Mouse (Mus musculus) layer of hippocampus, postnatal 10 days (tissue): ENCODE data around the gene Scd3. TPM values are rescaled to one million over a fixed set of nuclear protein-coding genes. Genes with fewer than 3 reads are reported as not detected.
"Not testable (repeated sequence)": the region's sequence is repeated elsewhere in the genome, so short reads cannot be mapped to it uniquely, and the experiment has no call there.

Experiments used
- DNase-seq, 2 experiments: peaks; one replicate each; pipeline ENCODE4 v3.0.0; 2021; ENCODE audit warnings: low spot score in 2 of 2
- total RNA-seq, 2 experiments: library from RNA; stranded (reverse); gene quantifications; 2 replicates each; pipeline ENCODE4 v1.2.3; 2021

The Scd3 gene
- total RNA-seq, 2 experiments from 2014 or later: 0.73 to 2.3 TPM

DNA sequence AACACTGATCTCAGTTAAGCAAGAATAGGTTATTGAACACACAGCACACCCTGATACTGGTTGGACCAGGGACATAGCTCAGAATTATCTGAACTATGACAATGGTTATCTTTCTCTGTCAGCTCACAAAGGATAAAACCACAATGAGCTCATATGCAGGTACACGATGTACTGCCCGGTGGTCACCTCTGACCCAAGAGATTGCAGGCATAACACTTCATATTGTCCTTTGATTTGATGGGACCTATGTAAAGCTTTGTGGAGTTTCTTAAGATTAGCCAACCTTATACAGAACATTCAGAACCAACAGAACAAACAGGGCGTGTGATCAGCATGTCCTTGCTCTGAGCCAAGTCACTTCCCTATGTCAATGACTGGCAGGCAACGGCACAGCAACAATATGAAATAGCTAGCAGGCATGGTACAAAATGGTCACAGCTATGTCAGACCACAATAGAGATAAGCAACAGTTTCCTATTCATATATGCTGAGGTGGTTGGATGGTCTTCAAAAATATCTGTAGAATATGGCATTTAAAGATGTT lies 28.6 kb downstream of the Scd3 start:
- DNase-seq: no peak

DNA sequence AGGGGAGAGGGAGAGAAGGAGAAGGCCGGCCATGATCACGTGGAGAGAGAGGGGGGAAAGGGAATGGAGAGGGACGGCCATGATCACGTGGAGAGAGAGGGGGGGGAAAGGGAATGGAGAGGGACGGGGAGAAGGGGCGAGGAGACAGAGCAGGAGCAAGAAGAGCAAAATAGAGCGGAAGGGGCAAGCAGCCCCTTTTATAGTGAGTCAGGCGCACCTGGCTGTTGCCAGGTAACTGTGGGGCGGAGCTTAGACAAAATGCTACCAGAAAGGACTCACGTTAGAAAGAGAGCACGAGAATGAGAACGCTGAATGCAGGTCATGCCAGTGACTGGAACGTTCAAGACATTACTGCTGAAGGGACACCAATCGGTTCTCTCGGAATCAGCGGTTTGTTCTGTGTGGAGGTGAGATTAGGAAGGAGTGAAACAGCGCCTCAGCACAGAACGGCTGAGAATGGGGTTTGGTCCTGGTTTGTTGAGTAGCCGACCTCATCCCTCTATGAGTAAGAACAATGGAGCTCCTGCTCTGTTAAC lies 34.5 kb downstream of the Scd3 start:
- DNase-seq: no peak

DNA sequence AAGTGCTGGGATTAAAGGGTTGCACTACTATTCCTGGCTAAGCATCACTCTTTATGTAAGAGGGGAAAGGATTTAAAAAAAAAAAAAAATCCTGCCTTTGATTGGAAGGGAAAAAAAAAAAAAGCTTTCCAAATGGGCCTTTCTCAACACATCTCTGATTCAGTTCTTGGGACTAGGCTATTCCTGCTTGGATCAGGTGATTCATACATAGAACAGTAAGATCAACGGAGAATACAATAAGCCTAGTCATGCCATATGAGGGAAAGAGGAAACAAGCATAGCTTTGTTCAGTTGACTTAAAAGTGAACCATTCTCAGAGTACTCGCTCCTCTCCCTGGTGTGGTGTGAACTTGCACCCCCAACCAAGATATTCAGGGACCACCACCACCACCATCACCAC lies 35.8 kb downstream of the Scd3 start:
- DNase-seq: no peak

DNA sequence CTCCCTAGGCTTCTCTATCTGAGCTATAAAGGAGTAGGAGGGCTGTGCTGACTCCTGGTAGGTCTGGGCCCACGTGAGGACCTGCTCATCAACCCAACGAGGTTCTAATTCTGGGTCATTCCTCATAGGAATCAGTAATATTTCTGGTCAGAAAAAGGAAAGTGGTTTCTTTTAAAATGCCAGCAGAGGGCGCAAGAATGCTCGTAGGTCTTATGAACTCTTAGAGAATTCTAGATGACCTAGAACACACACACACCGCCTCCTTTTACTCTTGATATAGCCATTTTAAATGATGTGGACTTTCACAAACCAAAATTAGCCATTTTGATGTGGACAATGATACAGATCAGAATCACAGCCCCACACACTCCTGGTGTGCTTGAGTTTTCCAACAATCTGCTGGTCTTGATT lies 42.7 kb downstream of the Scd3 start:
- DNase-seq: peak; percentile 34 to 38

DNA sequence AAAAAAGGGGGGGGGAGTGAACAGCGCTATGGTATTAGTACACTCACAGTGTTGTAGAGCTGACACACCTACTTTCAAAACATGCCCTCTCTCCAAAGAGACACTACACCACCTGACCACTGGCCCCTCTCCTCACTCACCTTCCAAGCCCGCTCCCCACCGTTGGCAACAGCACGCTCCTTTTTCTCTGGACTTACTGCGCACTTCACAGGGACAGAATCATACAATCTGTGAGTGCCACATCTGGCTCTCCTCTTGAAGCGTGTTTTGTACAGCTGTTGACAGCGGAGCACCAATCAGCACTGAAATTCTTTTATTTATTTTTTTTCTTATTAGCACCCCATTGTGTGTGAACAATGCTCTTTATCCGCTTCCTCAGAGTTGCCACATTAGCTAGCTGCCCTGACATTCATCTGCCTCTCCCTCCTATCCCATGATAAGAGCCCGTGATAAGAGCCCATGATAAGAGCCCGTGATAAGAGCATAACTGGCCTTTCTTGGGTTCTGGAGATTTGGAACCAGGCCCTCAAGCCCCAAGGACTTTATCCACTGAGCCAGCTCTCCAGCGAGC lies 43.4 kb downstream of the Scd3 start:
- no peak for DNase-seq

DNA sequence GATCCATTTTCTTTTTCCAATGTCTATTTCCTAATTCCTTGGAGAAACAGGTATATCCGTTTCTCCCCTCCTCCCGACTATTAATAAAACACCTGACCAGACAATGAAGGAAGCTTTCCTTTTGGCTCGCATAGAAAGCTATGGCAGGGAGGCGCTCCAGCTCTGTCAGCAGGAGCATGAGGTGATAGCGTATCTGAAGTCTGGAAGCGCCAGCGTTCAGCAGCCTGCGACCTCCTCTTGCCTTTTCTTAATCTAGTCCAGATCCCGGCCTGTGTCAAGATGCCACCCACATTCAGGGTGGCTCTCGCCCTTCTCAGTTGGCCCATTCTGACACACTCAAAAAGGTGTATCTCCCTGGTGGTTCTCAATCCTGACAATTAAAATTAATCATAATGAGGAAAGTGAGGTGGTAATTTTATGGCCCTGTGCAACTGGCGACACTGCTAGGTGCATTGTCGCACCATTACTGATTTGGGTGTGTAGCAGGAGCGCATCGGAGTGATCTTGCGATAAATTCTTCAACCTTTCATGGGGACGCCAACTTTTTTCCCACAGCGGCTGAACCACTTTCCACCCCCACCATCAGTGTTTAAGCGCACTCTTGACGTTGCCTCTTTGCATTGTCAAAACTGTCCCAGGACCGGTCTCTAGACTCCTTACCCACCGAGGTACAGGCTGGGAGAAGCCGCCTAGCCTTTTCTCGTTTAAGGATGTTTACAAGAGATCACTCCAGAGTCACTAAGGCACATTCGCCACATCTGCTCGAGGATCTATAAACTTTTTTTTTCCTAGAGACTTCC lies 44.4 kb downstream of the Scd3 start:
- peak; percentile 25 to 27 for DNase-seq

DNA sequence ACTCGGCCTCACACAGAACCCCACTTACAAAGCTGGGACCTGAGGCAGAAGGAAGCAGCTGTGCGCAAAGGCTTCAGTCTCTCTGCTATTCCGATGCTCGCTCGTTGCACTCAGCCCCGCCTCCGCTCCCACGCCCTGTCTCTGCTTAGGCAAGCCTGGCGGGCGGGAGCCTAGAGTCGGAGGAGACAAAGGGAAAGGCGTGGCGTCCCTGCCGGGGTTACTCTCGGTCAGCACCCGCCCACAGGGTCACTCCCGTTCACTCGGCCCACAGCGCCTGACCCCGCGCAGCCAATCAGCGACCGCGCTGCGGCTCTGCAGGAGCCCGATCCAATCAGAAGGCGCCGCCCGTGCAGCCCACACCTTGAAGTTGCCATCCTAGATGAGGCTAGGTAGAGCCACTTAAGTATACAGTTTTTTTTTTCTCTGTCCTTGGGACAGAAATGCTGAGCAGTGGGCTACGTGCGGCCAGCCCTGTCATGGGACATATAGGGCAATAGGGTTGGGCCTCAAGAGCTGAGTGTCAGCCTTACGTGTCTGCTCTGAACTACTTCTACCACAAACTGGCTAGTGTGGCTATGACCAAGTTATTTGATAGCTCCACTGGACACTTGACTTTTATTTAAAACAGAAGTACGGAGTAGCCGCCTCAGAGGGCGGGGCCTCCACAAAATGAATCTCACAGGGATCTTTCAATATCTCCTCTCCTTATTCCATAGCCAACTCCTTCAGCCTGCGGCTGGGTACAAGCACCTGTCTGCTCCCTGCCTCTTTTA lies 45.2 kb downstream of the Scd3 start:
- peak; percentile 90 to 91 for DNase-seq

DNA sequence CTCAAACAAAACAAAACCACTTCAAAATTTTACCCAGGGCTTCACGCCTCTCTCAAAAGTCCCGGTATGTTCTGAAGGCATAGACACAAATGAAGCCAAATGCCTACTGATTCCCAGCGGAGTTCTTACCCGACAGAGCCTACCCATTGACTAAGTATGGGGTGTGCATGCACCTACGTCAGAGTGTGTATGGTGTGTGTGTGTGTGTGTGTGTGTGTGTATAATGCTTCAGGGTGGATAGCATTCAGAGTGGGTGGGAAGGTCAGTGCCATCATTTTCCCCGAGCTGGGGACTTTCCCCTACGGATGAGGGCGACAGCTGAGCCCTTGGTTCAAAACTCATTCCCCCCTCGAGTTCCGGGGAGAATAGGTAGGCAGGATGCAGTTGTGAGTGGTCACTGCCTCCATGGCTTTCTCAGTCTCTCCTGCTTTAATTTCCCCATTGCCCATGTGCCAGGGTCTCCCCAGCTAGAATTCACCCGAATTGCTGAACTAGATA lies 45.8 kb downstream of the Scd3 start:
- no peak for DNase-seq

DNA sequence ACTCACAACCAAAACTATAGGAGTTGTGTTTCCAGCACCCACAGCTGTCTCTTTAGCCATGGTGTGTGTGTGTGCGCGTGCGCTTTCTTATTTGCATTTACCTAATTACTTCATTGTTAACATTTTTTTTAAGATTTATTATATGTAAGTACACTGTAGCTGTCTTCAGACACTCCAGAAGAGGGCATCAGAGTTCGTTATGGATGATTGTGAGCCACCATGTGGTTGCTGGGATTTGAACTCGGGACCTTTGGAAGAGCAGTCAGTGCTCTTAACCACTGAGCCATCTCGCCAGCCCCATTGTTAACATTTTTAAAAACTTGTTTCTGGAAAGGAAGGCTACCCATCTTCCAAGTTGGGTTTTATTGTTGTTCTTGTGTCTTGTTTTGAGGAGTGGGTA lies 48.1 kb downstream of the Scd3 start:
- DNase-seq: not testable (repeated sequence)

DNA sequence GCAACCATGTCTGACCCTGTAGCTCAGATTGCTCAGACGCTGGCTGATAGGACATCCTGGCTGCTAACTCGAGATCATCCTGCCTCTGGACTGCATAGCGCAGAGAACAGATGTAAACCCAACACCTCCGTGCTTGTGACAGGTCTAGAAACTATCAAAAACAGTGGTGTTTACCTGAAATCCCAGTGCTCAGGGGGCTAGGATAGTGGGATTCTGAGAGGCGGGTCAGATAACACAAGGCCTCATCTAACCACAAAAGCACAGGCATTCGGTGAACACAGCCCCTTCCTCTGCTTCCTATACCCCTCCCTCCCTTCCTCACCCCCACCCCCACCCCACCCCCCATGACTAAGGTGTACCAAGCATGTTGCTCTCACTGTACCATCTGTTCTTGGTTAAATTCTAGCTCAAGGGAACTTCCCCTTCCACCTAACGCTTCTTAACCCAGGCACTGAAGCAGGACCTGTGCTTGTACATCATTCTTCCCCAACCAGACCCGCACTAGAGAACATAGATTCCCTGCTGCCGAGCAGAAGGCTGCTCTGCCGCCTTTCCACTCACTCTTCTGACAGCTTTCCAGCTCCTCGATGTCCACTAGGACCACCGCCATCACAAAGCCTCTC lies 49.0 kb downstream of the Scd3 start:
- DNase-seq: no peak

DNA sequence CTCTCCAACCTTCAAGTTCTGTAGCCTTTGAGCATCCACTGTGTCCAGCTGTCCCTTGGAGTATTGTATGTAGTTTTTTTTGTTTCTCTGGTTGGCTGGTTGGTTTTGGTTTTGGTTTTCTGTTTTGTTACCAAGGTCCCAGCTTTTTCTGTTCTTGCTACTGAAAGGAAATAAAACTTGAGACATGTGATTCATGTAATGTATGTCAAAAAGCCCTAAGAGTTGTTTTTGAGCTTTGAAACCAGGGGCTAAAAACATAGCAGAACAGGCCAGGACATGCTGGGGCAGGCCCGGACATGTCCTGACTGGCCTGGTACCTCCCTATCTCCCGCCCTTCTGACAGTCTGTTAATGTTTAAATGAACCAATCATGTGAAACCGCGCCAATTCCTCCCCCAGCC lies 51.0 kb downstream of the Scd3 start:
- DNase-seq: not testable (repeated sequence)

DNA sequence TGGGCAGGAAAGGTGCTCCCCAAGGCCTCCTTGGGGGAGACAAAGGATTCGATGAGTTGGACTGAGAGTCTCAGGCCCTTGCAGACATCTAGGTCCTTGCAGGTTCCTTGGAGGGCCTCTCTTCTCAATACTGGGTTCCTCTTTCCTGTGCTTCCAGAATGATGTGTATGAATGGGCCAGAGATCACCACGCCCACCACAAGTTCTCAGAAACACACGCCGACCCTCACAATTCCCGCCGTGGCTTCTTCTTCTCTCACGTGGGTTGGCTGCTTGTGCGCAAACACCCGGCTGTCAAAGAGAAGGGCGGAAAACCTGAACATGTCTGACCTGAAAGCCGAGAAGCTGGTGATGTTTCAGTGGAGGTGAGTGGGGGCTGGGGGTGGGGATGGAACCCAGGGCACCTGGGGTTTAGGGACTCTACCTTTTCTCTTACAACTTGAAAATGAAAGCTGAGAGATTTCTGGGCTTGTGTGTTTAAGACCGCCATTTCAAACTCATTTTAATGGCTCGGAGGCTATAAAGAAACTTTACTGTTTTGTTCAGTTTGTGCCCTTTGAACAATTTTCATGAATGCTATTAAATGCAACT lies 54.4 kb downstream of the Scd3 start:
- no peak for DNase-seq

DNA sequence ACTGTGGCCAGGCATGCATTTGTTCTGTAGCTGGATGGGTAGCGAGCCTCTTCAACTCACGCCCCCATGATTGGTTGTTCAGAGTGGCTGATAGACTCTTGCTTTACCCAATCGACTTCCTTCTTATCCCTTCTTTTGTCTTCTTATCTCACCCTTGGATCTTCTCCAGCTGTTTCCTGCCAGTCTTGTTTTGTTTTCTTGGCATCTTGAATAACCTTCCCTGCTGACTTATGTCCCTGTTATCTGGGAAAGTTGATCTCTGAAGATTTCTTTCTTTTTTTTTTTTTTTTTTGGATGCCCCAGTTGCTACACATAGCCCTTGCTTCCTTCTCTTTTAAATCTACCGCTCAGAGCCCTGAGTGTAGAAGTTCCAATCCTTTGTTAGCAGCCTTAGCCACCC lies 56.4 kb downstream of the Scd3 start:
- no peak for DNase-seq

DNA sequence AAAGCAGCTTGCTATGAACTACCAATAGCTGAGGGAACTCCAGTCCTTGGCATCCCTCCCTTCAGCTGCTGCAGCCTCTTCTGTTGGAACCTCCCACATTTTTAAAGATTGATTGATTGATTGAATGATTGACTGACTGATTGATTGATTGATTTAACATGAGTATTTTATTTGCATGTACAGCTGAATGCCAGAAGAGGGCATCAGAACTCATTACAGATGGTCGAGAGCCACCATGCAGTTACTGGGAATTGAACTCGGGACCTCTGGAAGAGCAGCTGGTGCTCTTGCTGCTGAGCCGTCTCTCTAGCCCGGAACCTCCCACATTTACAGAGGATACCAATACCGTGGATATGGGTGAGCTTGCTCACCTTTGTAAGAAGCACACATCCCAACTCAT lies 57.4 kb downstream of the Scd3 start:
- no peak for DNase-seq

DNA sequence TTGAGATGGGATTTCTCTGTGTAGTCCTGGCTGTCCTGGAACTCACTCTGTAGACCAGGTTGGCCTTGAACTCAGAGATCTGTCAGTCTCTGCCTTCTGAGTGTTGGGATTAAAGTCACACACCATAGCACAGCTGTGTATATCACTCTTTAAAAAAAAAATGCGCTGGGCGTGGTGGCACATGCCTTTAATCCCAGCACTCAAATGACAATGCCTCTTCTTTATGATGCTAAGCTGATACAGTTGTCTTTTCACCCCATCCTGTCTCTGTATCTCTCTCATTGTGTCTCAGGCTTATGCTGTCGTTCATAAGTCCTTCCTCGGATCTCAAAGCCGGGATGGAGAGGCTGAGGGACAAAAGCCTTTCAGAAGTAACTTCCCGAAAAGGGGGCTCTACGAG lies 58.7 kb downstream of the Scd3 start:
- DNase-seq: no peak

DNA sequence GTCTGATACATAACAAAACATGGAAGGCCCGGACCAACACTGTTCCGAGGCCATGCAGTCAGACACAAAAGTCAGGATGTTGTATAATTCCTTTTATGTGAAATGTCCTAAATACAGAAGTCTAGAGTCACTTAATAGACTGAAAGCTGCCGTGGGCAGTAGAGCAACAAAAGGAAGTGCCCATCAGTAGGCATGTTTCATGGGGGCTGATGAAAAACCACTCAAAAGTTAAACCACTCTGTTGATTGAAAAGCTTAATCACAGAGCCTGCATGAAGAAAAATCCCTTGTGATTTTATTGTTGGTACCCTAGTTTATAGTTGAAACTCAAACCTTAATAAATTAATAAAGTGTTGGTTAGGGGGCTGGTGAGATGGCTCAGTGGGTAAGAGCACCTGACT lies 60.5 kb downstream of the Scd3 start:
- no peak for DNase-seq

DNA sequence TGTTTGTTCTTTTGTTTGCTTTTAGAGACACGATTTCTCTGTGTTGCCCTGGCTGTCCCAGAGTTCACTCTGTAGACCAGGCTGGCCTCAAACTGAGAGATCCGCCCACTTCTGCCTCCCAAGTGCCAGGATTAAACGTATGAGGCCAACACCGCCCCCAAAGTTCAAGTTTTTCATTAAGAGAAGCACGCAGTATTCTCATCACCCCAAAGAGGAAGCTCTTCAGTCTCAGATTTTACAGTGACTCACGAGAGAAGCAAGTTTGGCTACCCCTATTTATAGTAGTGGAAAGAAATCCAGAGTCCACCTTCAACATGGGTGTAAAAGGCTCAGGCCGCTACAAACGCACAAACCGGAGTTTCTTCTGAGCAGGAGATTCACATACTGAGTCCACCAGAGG lies 61.2 kb downstream of the Scd3 start:
- DNase-seq: no peak

DNA sequence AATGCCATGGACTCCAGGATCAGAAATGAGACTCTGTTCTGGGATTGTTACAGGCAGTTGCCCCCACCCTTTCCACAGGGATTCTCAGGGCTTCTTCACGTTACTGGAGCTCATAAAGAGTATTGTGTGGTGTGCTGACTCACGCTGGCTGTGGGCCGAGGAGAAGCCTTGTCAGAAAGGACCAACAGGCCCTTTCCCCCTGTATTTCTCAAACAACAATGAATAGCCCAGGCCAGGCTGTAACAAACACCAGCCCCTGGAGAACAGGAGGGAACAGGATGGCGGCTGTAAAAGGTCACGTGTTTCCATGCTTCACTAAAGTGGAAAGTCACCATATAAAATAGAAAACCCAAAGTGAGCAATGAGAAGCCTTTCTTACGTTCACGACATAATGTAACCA lies 62.2 kb downstream of the Scd3 start:
- DNase-seq: no peak

DNA sequence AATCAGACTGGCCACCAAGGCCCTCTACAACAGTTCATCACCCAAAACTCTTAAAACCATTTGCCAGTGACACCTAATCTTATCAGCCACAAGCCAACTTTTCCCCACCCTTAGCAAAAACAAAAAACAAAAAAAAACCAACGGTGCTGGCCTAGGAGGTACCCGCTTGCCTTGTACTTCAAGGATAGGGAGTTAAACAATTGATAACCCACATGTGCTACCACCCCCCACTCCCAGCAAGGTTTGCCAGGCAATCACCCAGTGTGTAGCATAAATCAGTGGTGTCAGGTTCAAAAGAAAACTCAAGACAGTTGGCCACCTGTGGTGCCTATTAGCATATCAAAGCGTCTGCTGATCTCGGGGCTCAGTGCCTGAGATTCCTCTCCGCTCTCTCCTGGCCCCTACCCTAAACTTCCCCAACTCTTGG lies 62.9 kb downstream of the Scd3 start:
- DNase-seq: no peak

DNA sequence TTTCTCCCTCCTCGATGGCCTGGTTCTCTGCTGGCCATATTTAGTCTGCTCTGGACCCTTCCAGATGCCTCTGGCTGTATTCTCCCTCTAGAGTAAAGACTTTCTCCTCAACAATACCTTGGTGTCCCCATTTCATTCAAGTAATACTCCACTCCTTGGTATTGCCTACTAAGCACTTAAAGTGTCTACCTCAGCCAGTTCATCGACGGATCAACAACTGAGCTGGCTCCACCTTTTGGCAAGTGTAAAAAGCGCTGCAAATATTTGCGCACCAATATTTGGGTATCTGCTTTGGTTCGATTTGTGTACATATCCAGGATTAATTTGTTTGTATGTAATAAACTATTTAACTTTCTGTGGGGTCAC lies 63.4 kb downstream of the Scd3 start:
- DNase-seq: no peak
